ENCODE assay signal across 10 mouse cellular contexts in genomic region chr3:9454556-9455330, GRCm38 (mm10).
DNase-seq lines count a peak whose midpoint lies in the region.
"Had no signal": no experiment of that assay in that cellular context is flagged by ENCODE, and none has a peak within 500 bp of the region (broad histone marks: within the 10 kb centered on the region; RNA-seq: fewer than 3 reads in every experiment).

No protein-coding gene starts in this region.

- peak; percentile 49 to 63 for DNase-seq in frontal cortex, postnatal 36 days (ENCODE audit: low spot score in 2 of 2)
- DNase-seq in frontal cortex, postnatal 14 days (ENCODE audit: low spot score in 2 of 2) = no peak
- DNase-seq in left cerebral cortex, adult 18-20 months (ENCODE audit: low spot score in 2 of 2) = peak; percentile 30 to 65
- no peak for DNase-seq in left cerebral cortex, postnatal 4 days
- peak; percentile 25 to 53 for DNase-seq in right cerebral cortex, adult 2 months (ENCODE audit: low spot score in 2 of 2)
- no peak for DNase-seq in right cerebral cortex, postnatal 14 days
- DNase-seq in right cerebral cortex, postnatal 36 days (ENCODE audit: low spot score in 2 of 2) = peak; percentile 23 to 65
- DNase-seq in kidney, postnatal 10 days = no peak
- DNase-seq: cerebellum, adult 9-11 months; lung, postnatal 14 days had no signal

- intact Hi-C loops in left cerebral cortex, postnatal 4 days (cut with DNase I) = no loop called here

Comparison
In these comparisons a context has a peak if more than half of its experiments do, and no peak if none do; other contexts are left out.
1. DNase-seq: peak in frontal cortex, postnatal 36 days (2 of 2), left cerebral cortex, adult 18-20 months (2 of 2), right cerebral cortex, adult 2 months (2 of 2) and right cerebral cortex, postnatal 36 days (2 of 2); none in frontal cortex, postnatal 14 days (0 of 2), left cerebral cortex, postnatal 4 days (single experiment), right cerebral cortex, postnatal 14 days (single experiment) and kidney, postnatal 10 days (single experiment).